ENCODE assay signal across 11 mouse cellular contexts in genomic region chr1:127444836-127445485, GRCm38 (mm10).
A peak's percentile ranks its signal among the peaks of the same experiment; 100 is the strongest.
DNase-seq lines count a peak whose midpoint lies in the region; ATAC-seq lines count a peak whose summit lies in the region.
"Had no signal": no experiment of that assay in that cellular context is flagged by ENCODE, and none has a peak within 500 bp of the region (broad histone marks: within the 10 kb centered on the region; RNA-seq: fewer than 3 reads in every experiment).

No protein-coding gene starts in this region.

- no peak overlapping the region for H3K9ac ChIP-seq in kidney, embryonic 14.5 days (ENCODE audit: low read depth, low read length)
- H3K9ac ChIP-seq in embryonic facial prominence, embryonic 14.5 days (ENCODE audit: low read depth, low read length): no peak overlapping the region
- no peak overlapping the region for H3K9ac ChIP-seq in limb, embryonic 13.5 days
- H3K9ac ChIP-seq: hindbrain, embryonic 15.5 days; neural tube, embryonic 15.5 days had no signal

- no peaks in the 10 kb centered on the region for H3K27me3 ChIP-seq in kidney, embryonic 14.5 days (ENCODE audit: control insufficient read depth, insufficient read depth, low read length)
- no peaks in the 10 kb centered on the region for H3K27me3 ChIP-seq in embryonic facial prominence, embryonic 14.5 days (replicated peaks; ENCODE audit: control insufficient read depth, insufficient read depth, low read length)
- H3K27me3 ChIP-seq in limb, embryonic 13.5 days: no peaks in the 10 kb centered on the region
- H3K27me3 ChIP-seq: hindbrain, embryonic 15.5 days; neural tube, embryonic 15.5 days had no signal

- H3K4me1 ChIP-seq in kidney, embryonic 14.5 days (ENCODE audit: control insufficient read depth, insufficient read depth, low read length): peaks cover 36% of the 10 kb centered on the region
- peaks cover 36% of the 10 kb centered on the region for H3K4me1 ChIP-seq in embryonic facial prominence, embryonic 14.5 days (ENCODE audit: control insufficient read depth, insufficient read depth, low read length)
- peaks cover 50% of the 10 kb centered on the region for H3K4me1 ChIP-seq in limb, embryonic 13.5 days

- H3K27ac ChIP-seq in kidney, embryonic 14.5 days (ENCODE audit: low read depth, low read length): no peak overlapping the region
- H3K27ac ChIP-seq in embryonic facial prominence, embryonic 14.5 days (replicated peaks; ENCODE audit: low read depth, low read length): 0 out of 2 replicates have a peak overlapping the region, but pooled peaks have one; percentile 2
- H3K27ac ChIP-seq in limb, embryonic 13.5 days: peak overlapping the region; percentile 55; the same call in 1 of the 2 replicates
- H3K27ac ChIP-seq: hindbrain, embryonic 15.5 days; neural tube, embryonic 15.5 days had no signal

- no peak overlapping the region for H3K4me3 ChIP-seq in kidney, embryonic 14.5 days (ENCODE audit: low read length)
- no peak overlapping the region for H3K4me3 ChIP-seq in embryonic facial prominence, embryonic 14.5 days (ENCODE audit: low read depth, low read length)
- H3K4me3 ChIP-seq in limb, embryonic 13.5 days: no peak overlapping the region
- H3K4me3 ChIP-seq: hindbrain, embryonic 15.5 days; neural tube, embryonic 15.5 days had no signal

- no peaks in the 10 kb centered on the region for H3K9me3 ChIP-seq in kidney, embryonic 14.5 days (ENCODE audit: control insufficient read depth, low read length)
- H3K9me3 ChIP-seq in embryonic facial prominence, embryonic 14.5 days (ENCODE audit: control insufficient read depth, low read length): 0 out of 2 replicates have a peak, but pooled peaks cover 6% of the 10 kb centered on the region
- peaks cover 4% of the 10 kb centered on the region; the same call in 1 of the 2 replicates for H3K9me3 ChIP-seq in limb, embryonic 13.5 days
- H3K9me3 ChIP-seq: hindbrain, embryonic 15.5 days had no signal

- DNase-seq in kidney, adult 18-20 months: peak; percentile 28
- peak; percentile 77 for DNase-seq in embryonic facial prominence, embryonic 14.5 days (ENCODE audit: low spot score)
- DNase-seq in heart, postnatal 4 days: peak; percentile 53
- no peak for DNase-seq in cerebellum, postnatal 25 days
- DNase-seq in thymus, postnatal 36 days: no peak
- DNase-seq: thymus, postnatal 14 days had no signal

- no peak overlapping the region for H3K4me2 ChIP-seq in kidney, embryonic 14.5 days (replicated peaks; ENCODE audit: low read depth, low read length)
- no peak overlapping the region for H3K4me2 ChIP-seq in embryonic facial prominence, embryonic 14.5 days (ENCODE audit: low read depth, low read length)
- H3K4me2 ChIP-seq in limb, embryonic 13.5 days (replicated peaks): no peak overlapping the region
- H3K4me2 ChIP-seq: hindbrain, embryonic 15.5 days; neural tube, embryonic 15.5 days had no signal

- WGBS in kidney, embryonic 14.5 days: 45% methylated on average over 5 of the region's 5 CpGs
- WGBS in embryonic facial prominence, embryonic 14.5 days: 40% methylated on average over 5 of the region's 5 CpGs
- 29% methylated on average over 5 of the region's 5 CpGs for WGBS in limb, embryonic 13.5 days

- ATAC-seq in kidney, embryonic 14.5 days (ENCODE audit: low FRiP score, low TSS enrichment): no peak
- 0 out of 2 replicates have a peak, but pooled peaks have one; percentile 19 for ATAC-seq in embryonic facial prominence, embryonic 14.5 days (ENCODE audit: low read depth)
- no peak for ATAC-seq in limb, embryonic 13.5 days (ENCODE audit: low FRiP score, low read depth)
- ATAC-seq in activated CD4-positive, CD25-positive, alpha-beta regulatory T cell, adult 4 months: no peak

- no peaks in the 10 kb centered on the region; the same call in 1 of the 2 replicates for H3K36me3 ChIP-seq in kidney, embryonic 14.5 days (ENCODE audit: control insufficient read depth, insufficient read depth, low read length)
- H3K36me3 ChIP-seq in embryonic facial prominence, embryonic 14.5 days (ENCODE audit: control insufficient read depth, insufficient read depth, low read length): peaks cover 27% of the 10 kb centered on the region; the same call in 1 of the 2 replicates
- peaks cover 28% of the 10 kb centered on the region for H3K36me3 ChIP-seq in limb, embryonic 13.5 days

Comparison
In these comparisons a context has a peak if more than half of its experiments do, and no peak if none do; other contexts are left out.
1. DNase-seq: peak in kidney, adult 18-20 months (single experiment), embryonic facial prominence, embryonic 14.5 days (single experiment) and heart, postnatal 4 days (single experiment); none in cerebellum, postnatal 25 days (0 of 2) and thymus, postnatal 36 days (0 of 2).